Mouse (Mus musculus): Measurements from ENCODE around the gene Atp8a2. TPM values are rescaled to one million over a fixed set of nuclear protein-coding genes. Genes with fewer than 3 reads are reported as not detected.

Atp8a2 gene
- polyA plus RNA-seq, 1 experiment from 2014 or later = 7.4 TPM

DNA sequence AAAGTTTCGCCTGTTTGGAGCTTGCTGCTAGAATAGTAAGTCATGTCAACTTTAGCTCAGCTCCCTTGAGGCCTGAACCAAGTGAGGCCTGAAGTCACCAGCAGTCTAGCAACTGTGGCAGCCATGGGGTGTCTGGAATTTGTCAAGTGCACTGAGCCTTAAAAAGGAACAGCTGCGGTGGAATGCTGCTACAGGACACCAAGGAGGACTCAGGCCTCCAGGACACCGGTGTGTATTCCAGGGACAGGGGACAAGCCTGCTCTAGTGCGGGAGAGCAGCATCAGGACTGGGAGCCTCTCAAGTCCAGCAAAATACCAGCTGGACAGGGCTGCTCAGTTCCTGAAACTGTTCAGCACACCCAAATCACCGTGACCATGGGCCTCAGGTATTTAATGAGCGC, 457.5 kb downstream of the Atp8a2 start:
- H3K9me3 ChIP-seq (ENCODE audit: control insufficient read depth, low read length) = no peaks in the 10 kb centered on the region
- no peak for ATAC-seq (ENCODE audit: low FRiP score)
- H3K4me3 ChIP-seq (ENCODE audit: low read depth, low read length) = no peak overlapping the region
- peaks cover 20% of the 10 kb centered on the region for H3K27me3 ChIP-seq (ENCODE audit: control insufficient read depth, insufficient read depth, low read length)
- H3K4me2 ChIP-seq = no peak overlapping the region
- WGBS = 67% methylated on average over 6 of the region's 6 CpGs
- H3K9ac ChIP-seq (ENCODE audit: low read length) = no peak overlapping the region
- H3K4me1 ChIP-seq (ENCODE audit: control insufficient read depth, insufficient read depth, low read length) = peaks cover 16% of the 10 kb centered on the region
- H3K36me3 ChIP-seq (ENCODE audit: control insufficient read depth, insufficient read depth, low read length) = no peaks in the 10 kb centered on the region
- no peak for DNase-seq (ENCODE audit: low spot score, missing footprints)
- H3K27ac ChIP-seq (ENCODE audit: low read depth, low read length) = no peak overlapping the region

DNA sequence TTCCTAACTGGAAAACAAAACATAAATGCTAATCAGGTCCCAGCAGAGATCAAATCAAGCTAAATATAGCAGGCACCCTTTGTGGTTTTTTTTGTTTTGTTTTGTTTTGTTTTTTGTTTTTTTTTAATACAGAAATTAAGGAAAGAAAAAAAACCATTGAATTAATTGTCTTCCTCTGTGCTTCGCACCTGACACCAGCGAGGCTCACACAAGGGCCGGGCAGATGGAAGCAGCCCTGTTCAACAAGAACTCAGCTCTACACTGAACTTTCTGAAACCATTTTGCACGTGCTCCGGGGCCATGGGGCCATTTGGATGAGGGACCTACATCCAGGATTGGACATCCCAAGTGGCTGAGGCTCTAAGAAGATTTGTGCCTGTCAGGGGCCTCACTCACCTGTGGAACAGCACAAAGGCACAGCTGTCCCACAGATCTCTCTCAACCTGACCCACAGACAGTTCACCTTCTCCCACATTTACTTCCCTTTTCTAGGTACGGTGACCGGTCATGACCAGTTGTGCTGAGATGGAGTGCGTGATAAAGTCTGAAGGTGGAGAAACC, 459.2 kb downstream of the Atp8a2 start:
- H3K4me1 ChIP-seq (ENCODE audit: control insufficient read depth, insufficient read depth, low read length) = peaks cover 16% of the 10 kb centered on the region
- DNase-seq (ENCODE audit: low spot score, missing footprints) = no peak
- 53% methylated on average over 8 of the region's 8 CpGs for WGBS
- no peaks in the 10 kb centered on the region for H3K9me3 ChIP-seq (ENCODE audit: control insufficient read depth, low read length)
- no peak overlapping the region for H3K27ac ChIP-seq (ENCODE audit: low read depth, low read length)
- no peak overlapping the region for H3K4me3 ChIP-seq (ENCODE audit: low read depth, low read length)
- no peak overlapping the region for H3K9ac ChIP-seq (ENCODE audit: low read length)
- no peaks in the 10 kb centered on the region for H3K36me3 ChIP-seq (ENCODE audit: control insufficient read depth, insufficient read depth, low read length)
- H3K4me2 ChIP-seq = no peak overlapping the region
- peaks cover 15% of the 10 kb centered on the region for H3K27me3 ChIP-seq (ENCODE audit: control insufficient read depth, insufficient read depth, low read length)
- no peak; the same call in 1 of the 2 replicates for ATAC-seq (ENCODE audit: low FRiP score)

DNA sequence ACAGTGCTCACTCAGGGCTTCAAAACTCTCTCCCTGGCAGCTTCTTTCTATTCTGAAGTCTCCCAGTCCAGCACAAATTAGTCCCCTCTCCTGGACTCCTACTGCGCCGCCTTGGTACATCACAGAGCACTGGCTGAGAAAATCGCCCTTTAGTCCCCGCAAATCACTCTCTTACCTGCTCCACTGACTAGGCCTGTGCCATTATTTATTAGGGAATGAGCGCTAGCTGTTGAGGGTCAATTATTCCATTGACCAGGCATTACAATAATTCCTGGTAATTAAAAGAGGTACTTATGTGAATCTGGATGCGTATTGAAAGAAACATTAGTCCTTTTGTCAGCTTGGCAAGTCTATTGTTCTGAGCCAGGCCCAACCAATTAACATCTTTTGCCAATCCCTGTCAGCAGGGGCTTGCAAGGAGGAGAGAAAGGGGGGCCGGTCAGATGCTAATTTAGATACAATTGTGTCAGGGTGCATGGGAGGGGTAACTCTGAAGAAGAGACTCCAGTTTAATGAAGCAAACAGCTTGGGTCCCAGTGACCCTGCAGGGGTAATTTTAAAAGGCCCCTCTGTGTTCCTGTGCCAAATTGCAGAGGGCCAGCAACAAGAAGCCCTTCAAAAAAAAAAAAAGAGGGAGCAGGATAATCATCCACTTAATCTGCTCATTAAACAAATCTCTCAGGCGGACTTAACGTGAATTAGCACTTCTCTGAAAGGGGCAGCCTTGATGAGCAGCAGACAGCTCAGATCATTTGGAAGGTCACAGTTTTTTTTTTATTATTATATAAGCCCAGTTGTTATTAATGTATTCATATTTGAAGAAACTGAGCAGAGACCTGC, 459.9 kb downstream of the Atp8a2 start:
- H3K27ac ChIP-seq (ENCODE audit: low read depth, low read length) = no peak overlapping the region; the same call in 1 of the 2 replicates
- H3K36me3 ChIP-seq (ENCODE audit: control insufficient read depth, insufficient read depth, low read length) = no peaks in the 10 kb centered on the region
- no peak overlapping the region for H3K4me3 ChIP-seq (ENCODE audit: low read depth, low read length)
- DNase-seq (ENCODE audit: low spot score, missing footprints) (peak; percentile 91), ATAC-seq (ENCODE audit: low FRiP score) (peak; percentile 89)
- no peak overlapping the region for H3K9ac ChIP-seq (ENCODE audit: low read length)
- H3K9me3 ChIP-seq (ENCODE audit: control insufficient read depth, low read length) = no peaks in the 10 kb centered on the region
- H3K27me3 ChIP-seq (ENCODE audit: control insufficient read depth, insufficient read depth, low read length) = peaks cover 15% of the 10 kb centered on the region
- no peak overlapping the region for H3K4me2 ChIP-seq
- H3K4me1 ChIP-seq (ENCODE audit: control insufficient read depth, insufficient read depth, low read length) = peaks cover 16% of the 10 kb centered on the region
- WGBS = 6% methylated on average over 9 of the region's 9 CpGs

DNA sequence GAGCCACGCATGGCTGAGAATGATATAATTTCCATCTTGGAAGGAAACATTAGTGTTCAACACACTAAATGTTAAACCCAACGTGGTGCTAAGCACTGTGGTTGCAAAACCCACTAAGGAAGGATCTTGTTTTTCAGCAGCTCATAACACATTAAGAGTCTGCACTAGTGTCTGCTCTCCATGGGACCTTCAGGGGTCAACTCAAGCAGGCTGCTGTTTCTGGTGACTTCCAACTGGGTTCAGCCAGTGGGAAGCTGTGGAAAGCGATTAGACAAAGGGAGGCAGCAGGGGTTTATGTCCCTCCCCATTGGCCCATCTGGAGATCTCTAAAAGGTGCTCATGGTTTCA, 467.0 kb downstream of the Atp8a2 start:
- no peak for ATAC-seq (ENCODE audit: low FRiP score)
- WGBS = 54% methylated on average over 3 of the region's 3 CpGs

DNA sequence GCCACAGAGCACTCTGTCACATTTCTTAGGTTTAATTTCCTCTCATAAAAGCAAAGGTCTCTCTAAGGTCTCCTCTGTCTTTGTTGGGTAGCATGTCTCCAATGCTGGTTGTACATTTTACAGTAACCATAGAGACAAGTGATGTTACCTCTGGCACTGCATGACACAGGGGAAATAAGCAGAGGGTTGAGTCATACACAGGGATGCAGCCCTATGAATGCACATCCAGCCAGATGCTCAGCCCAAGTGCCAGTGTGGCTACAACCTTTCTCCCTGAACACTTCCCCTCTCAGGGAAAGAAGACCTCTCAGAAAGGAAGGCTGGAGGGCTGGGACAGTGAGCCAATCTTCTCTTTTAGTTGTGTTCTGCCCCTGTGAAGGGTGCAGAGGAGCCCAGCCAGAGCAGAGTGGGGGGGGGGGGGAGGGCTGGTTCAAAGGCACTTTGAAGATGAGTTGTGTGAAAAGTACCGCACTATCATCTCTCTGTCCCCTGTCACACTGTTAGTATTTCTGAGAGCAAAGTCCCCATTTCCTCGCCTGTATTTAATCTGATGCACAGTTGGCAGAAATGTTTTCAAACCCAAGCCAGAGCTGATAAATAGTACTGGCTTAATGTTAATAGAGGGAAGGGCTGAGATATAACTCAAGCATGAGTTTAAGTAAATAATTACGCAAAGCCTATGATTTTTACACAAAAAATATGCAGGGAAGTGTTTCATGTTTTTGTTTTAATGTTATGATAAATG, 467.5 kb downstream of the Atp8a2 start:
- H3K27me3 ChIP-seq (ENCODE audit: control insufficient read depth, insufficient read depth, low read length) = peaks cover 2% of the 10 kb centered on the region; the same call in 1 of the 2 replicates
- WGBS = 82% methylated on average over 3 of the region's 3 CpGs

More for the DNA sequence above, 467.0 kb downstream of the Atp8a2 start:
- Histone ChIP-seq H3K4me3 (ENCODE audit: low read depth, low read length) (no peak overlapping the region), H3K4me2 (no peak overlapping the region), H3K36me3 (ENCODE audit: control insufficient read depth, insufficient read depth, low read length) (no peaks in the 10 kb centered on the region), H3K9me3 (ENCODE audit: control insufficient read depth, low read length) (no peaks in the 10 kb centered on the region), H3K4me1 (ENCODE audit: control insufficient read depth, insufficient read depth, low read length) (no peaks in the 10 kb centered on the region), H3K9ac (ENCODE audit: low read length) (no peak overlapping the region), H3K27me3 (ENCODE audit: control insufficient read depth, insufficient read depth, low read length) (peaks cover 3% of the 10 kb centered on the region; the same call in 1 of the 2 replicates), H3K27ac (ENCODE audit: low read depth, low read length) (no peak overlapping the region)
- DNase-seq (ENCODE audit: low spot score, missing footprints) = no peak

DNA sequence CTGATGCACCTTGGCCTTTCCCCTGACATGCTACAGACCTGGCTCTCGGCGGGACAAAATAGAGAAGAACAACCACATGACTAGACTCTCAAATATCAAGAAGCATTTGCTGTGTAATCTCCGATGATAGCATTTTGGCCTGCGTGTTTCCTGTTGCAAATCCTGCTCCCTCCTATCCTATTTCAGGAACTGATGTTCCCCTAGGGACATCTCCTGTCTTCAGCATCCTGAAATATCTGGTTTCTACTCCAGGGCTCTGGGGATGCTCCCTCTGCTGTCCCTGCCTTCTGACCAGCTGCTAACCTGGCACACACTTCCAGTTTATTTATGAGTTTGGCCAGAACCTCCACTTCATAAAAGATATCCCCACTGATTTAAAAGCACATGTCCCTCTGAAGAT, 470.0 kb downstream of the Atp8a2 start:
- WGBS = 86% methylated on average over 4 of the region's 4 CpGs

More for the DNA sequence above, 467.5 kb downstream of the Atp8a2 start:
- Histone ChIP-seq H3K4me3 (ENCODE audit: low read depth, low read length) (no peak overlapping the region), H3K9ac (ENCODE audit: low read length) (no peak overlapping the region), H3K9me3 (ENCODE audit: control insufficient read depth, low read length) (no peaks in the 10 kb centered on the region), H3K4me2 (no peak overlapping the region), H3K27ac (ENCODE audit: low read depth, low read length) (no peak overlapping the region), H3K36me3 (ENCODE audit: control insufficient read depth, insufficient read depth, low read length) (no peaks in the 10 kb centered on the region), H3K4me1 (ENCODE audit: control insufficient read depth, insufficient read depth, low read length) (no peaks in the 10 kb centered on the region)
- no peak for DNase-seq (ENCODE audit: low spot score, missing footprints)
- ATAC-seq (ENCODE audit: low FRiP score) = no peak

DNA sequence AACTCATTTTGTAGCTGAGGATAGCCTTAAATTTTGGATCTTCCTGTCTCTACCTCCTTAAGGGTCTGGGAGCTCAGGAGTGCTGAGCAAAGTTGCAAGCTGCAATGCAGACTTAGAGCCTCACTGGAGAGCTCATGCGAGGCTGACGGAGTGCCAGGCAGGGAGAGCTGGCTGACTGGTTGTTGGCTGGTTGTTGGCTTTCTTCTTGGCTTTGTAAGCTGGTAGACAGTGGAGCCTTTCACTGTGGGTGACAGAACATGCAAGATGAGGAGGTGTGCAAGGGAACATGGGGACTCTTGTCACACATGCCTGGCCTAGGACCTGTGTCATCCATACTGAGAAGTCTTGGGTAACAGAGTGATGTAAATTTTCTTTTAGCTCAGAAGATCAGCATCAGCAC, 473.8 kb downstream of the Atp8a2 start:
- Histone ChIP-seq H3K27ac (ENCODE audit: low read depth, low read length) (no peak overlapping the region), H3K4me1 (ENCODE audit: control insufficient read depth, insufficient read depth, low read length) (no peaks in the 10 kb centered on the region), H3K4me3 (ENCODE audit: low read depth, low read length) (no peak overlapping the region), H3K36me3 (ENCODE audit: control insufficient read depth, insufficient read depth, low read length) (no peaks in the 10 kb centered on the region), H3K9me3 (ENCODE audit: control insufficient read depth, low read length) (no peaks in the 10 kb centered on the region), H3K9ac (ENCODE audit: low read length) (no peak overlapping the region), H3K27me3 (ENCODE audit: control insufficient read depth, insufficient read depth, low read length) (no peaks in the 10 kb centered on the region), H3K4me2 (no peak overlapping the region)
- DNase-seq (ENCODE audit: low spot score, missing footprints) = no peak
- no peak for ATAC-seq (ENCODE audit: low FRiP score)
- WGBS = 87% methylated on average over 2 of the region's 2 CpGs

More for the DNA sequence above, 470.0 kb downstream of the Atp8a2 start:
- H3K9ac ChIP-seq (ENCODE audit: low read length) = no peak overlapping the region
- peaks cover 2% of the 10 kb centered on the region; the same call in 1 of the 2 replicates for H3K27me3 ChIP-seq (ENCODE audit: control insufficient read depth, insufficient read depth, low read length)
- ATAC-seq (ENCODE audit: low FRiP score) (no peak), DNase-seq (ENCODE audit: low spot score, missing footprints) (no peak)
- H3K9me3 ChIP-seq (ENCODE audit: control insufficient read depth, low read length) = no peaks in the 10 kb centered on the region
- H3K4me2 ChIP-seq = no peak overlapping the region
- no peaks in the 10 kb centered on the region for H3K36me3 ChIP-seq (ENCODE audit: control insufficient read depth, insufficient read depth, low read length)
- no peaks in the 10 kb centered on the region for H3K4me1 ChIP-seq (ENCODE audit: control insufficient read depth, insufficient read depth, low read length)
- H3K27ac ChIP-seq (ENCODE audit: low read depth, low read length) = no peak overlapping the region
- H3K4me3 ChIP-seq (ENCODE audit: low read depth, low read length) = no peak overlapping the region

DNA sequence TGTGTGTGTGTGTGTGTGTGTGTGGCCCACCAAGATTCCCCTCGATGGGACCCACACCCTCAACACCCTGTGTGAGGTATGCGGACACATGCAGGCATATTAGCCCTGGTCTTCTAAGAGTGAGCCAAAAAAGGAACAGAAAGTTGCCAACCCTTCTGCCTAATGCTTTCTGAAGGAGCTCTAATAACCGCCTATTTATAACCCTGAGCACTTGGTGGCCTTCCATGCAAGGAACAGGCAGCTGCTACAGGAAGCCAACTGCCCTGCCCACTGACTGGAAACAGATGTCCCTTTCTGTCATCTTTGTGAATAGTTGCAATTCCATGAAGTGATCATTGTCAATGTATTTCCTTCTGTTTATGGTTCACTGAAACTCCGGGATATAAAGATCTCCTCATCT, 475.0 kb downstream of the Atp8a2 start:
- H3K4me1 ChIP-seq (ENCODE audit: control insufficient read depth, insufficient read depth, low read length) = no peaks in the 10 kb centered on the region; the same call in 1 of the 2 replicates
- no peaks in the 10 kb centered on the region for H3K9me3 ChIP-seq (ENCODE audit: control insufficient read depth, low read length)
- DNase-seq (ENCODE audit: low spot score, missing footprints) (no peak), ATAC-seq (ENCODE audit: low FRiP score) (no peak)
- H3K36me3 ChIP-seq (ENCODE audit: control insufficient read depth, insufficient read depth, low read length) = no peaks in the 10 kb centered on the region
- H3K4me2 ChIP-seq = no peak overlapping the region
- 83% methylated on average over 4 of the region's 4 CpGs for WGBS
- H3K27me3 ChIP-seq (ENCODE audit: control insufficient read depth, insufficient read depth, low read length) = no peaks in the 10 kb centered on the region
- H3K27ac ChIP-seq (ENCODE audit: low read depth, low read length) = no peak overlapping the region
- no peak overlapping the region for H3K9ac ChIP-seq (ENCODE audit: low read length)
- H3K4me3 ChIP-seq (ENCODE audit: low read depth, low read length) = no peak overlapping the region

DNA sequence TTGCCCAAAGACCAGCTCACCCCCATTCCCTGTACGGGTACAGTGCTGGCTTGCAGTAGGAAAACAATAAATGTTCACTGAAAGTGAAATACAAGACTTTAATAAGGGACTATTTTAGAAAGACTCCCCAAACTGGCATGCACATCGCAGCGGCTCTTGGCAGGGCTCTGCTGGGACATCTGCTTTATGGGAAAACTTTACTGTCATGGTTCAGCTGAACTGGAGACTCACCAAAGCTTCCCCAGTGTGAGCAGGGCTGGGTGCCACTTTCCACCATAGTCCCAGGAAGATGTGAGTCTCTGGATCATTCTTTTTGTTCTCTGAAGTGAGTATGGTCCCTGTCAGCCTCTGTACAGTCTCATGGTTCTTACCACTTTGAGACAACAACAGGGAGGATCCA, 475.6 kb downstream of the Atp8a2 start:
- H3K27me3 ChIP-seq (ENCODE audit: control insufficient read depth, insufficient read depth, low read length) = no peaks in the 10 kb centered on the region
- H3K4me3 ChIP-seq (ENCODE audit: low read depth, low read length) = no peak overlapping the region
- DNase-seq (ENCODE audit: low spot score, missing footprints) = no peak
- H3K9me3 ChIP-seq (ENCODE audit: control insufficient read depth, low read length) = no peaks in the 10 kb centered on the region
- H3K27ac ChIP-seq (ENCODE audit: low read depth, low read length) = no peak overlapping the region
- no peak overlapping the region for H3K9ac ChIP-seq (ENCODE audit: low read length)
- ATAC-seq (ENCODE audit: low FRiP score) = no peak
- H3K4me2 ChIP-seq = no peak overlapping the region
- no peaks in the 10 kb centered on the region for H3K36me3 ChIP-seq (ENCODE audit: control insufficient read depth, insufficient read depth, low read length)
- H3K4me1 ChIP-seq (ENCODE audit: control insufficient read depth, insufficient read depth, low read length) = peaks cover 3% of the 10 kb centered on the region; the same call in 1 of the 2 replicates
- WGBS = 86% methylated on average over 3 of the region's 3 CpGs

Data from midbrain, embryonic 11.5 days (tissue).